Mouse (Mus musculus): ENCODE measurements around the gene Gstt3. TPM values are rescaled to one million over a fixed set of nuclear protein-coding genes. Genes with fewer than 3 reads are reported as not detected.

Gstt3 gene
- total RNA-seq, 2 experiments from 2014 or later: 18.7 to 21.5 TPM

Other genes starting within 250 kb of the Gstt3 start
- 1 to 10 TPM; 1.1 to 3.9 TPM for gene Lrrc75b, start 221.1 kb downstream of the Gstt3 start, total RNA-seq (2021)
- gene Ggt1, start 219.8 kb downstream of the Gstt3 start, total RNA-seq (2021): under 1 TPM; 0.48 to 0.88 TPM
- gene Ggt5, start 192.1 kb downstream of the Gstt3 start, total RNA-seq (2021): 1 to 10 TPM; 7.3 to 8.3 TPM
- gene Susd2, start 137.4 kb downstream of the Gstt3 start, total RNA-seq (2021): 1 to 10 TPM; 7.3 to 9.0 TPM
- gene Cabin1, start 17.1 kb downstream of the Gstt3 start, total RNA-seq (2021): 10 to 100 TPM; 27.1 to 39.2 TPM
- 100 to 1,000 TPM; 173 to 204 TPM for gene Ddt, start 8.0 kb downstream of the Gstt3 start, total RNA-seq (2021)
- gene Gm20441, start 460 bp downstream of the Gstt3 start, total RNA-seq (2021): not detected
- gene Gstt1, start 17.2 kb upstream of the Gstt3 start, total RNA-seq (2021): 10 to 100 TPM; 60.2 to 60.4 TPM
- 1 to 10 TPM in 1 of 2 experiments, under 1 TPM in 1; 0.36 to 1.0 TPM for gene Gstt4, start 41.1 kb upstream of the Gstt3 start, total RNA-seq (2021)
- gene Gstt2, start 56.0 kb upstream of the Gstt3 start, total RNA-seq (2021): 10 to 100 TPM; 38.2 to 45.8 TPM
- gene Mif, start 78.8 kb upstream of the Gstt3 start, total RNA-seq (2021): 100 to 1,000 TPM; 267 to 281 TPM
- 1 to 10 TPM in 1 of 2 experiments, under 1 TPM in 1; 0.91 to 1.3 TPM for gene Derl3, start 112.0 kb upstream of the Gstt3 start, total RNA-seq (2021)
- gene Smarcb1, start 140.2 kb upstream of the Gstt3 start, total RNA-seq (2021): 10 to 100 TPM; 70.4 to 73.0 TPM
- 1,000 to 10,000 TPM; 1,348 to 1,353 TPM for gene Chchd10, start 151.7 kb upstream of the Gstt3 start, total RNA-seq (2021)
- 10 to 100 TPM in 1 of 2 experiments, 1 to 10 TPM in 1; 6.6 to 14.6 TPM for gene Mmp11, start 155.1 kb upstream of the Gstt3 start, total RNA-seq (2021)
- gene Gm867, start 159.3 kb upstream of the Gstt3 start, total RNA-seq (2021): under 1 TPM; 0.48 to 0.51 TPM
- 1 to 10 TPM; 1.1 to 1.2 TPM for gene Vpreb3, start 161.6 kb upstream of the Gstt3 start, total RNA-seq (2021)
- not detected for gene Gm5134, start 173.1 kb upstream of the Gstt3 start, total RNA-seq (2021)